Mouse (Mus musculus) MEL (cell line): Measurements from ENCODE around the gene Gm49450. TPM values are rescaled to one million over a fixed set of nuclear protein-coding genes. Genes with fewer than 3 reads are reported as not detected.
A peak's percentile ranks its signal among the peaks of the same experiment; 100 is the strongest.

Experiments
- DNase-seq: peaks from one replicate; pipeline ENCODE4 v3.0.0; 2011; ENCODE audit warnings: low read depth, low spot score
- H3K27ac ChIP-seq: 2 replicates; pipeline ENCODE4 v1.5.1; 2012; ENCODE audit warnings: low read depth, mild to moderate bottlenecking, control low read depth, low read length, moderate library complexity; ENCODE audit not compliant: control insufficient read depth
- H3K27me3 ChIP-seq, 2 experiments: fragments of 150-350 bp in 1 of 2; sonication (generic) in 1 of 2; 2 replicates each; pipeline ENCODE4 v1.6.1; 2012; ENCODE audit warnings: low read length in 2 of 2, mild to moderate bottlenecking in 2 of 2, improper control_type of control experiment in 1 of 2, moderate library complexity in 1 of 2; ENCODE audit not compliant: insufficient read depth in 2 of 2, control insufficient read depth in 1 of 2
- H3K36me3 ChIP-seq, 2 experiments: 2 replicates each; pipeline ENCODE4 v1.6.1; 2012 to 2014; ENCODE audit warnings: low read length in 2 of 2, improper control_type of control experiment in 1 of 2, inconsistent platforms in 1 of 2, mild to moderate bottlenecking in 1 of 2; ENCODE audit not compliant: insufficient read depth in 2 of 2, control insufficient read depth in 1 of 2
- H3K4me1 ChIP-seq, 2 experiments: fragments of 150-350 bp in 1 of 2; sonication (generic) in 1 of 2; 2 replicates each; pipeline ENCODE4 v1.6.1; 2012; ENCODE audit warnings: low read length in 2 of 2, improper control_type of control experiment in 1 of 2, mild to moderate bottlenecking in 1 of 2; ENCODE audit not compliant: insufficient read depth in 2 of 2, control insufficient read depth in 1 of 2
- H3K4me3 ChIP-seq, 2 experiments: fragments of 150-350 bp in 1 of 2; sonication (generic) in 1 of 2; 2 replicates each; pipeline ENCODE4 v1.5.1; 2012; ENCODE audit warnings: low read depth in 2 of 2, low read length in 2 of 2, mild to moderate bottlenecking in 2 of 2, moderate library complexity in 2 of 2, control low read depth in 1 of 2, improper control_type of control experiment in 1 of 2; ENCODE audit not compliant: control insufficient read depth in 1 of 2, insufficient read depth in 1 of 2
- H3K79me2 ChIP-seq: 2 replicates; pipeline ENCODE4 v1.6.1; 2012; ENCODE audit warnings: mild to moderate bottlenecking, low read length, moderate library complexity; ENCODE audit not compliant: control insufficient read depth, poor library complexity, insufficient read depth
- H3K9ac ChIP-seq: 2 replicates; pipeline ENCODE4 v1.6.1; 2012; ENCODE audit warnings: low read depth, mild to moderate bottlenecking, control low read depth, low read length, moderate library complexity; ENCODE audit not compliant: control insufficient read depth, poor library complexity, severe bottlenecking
- H3K9me3 ChIP-seq: fragments of 150-350 bp; sonication (generic); replicated peaks from 2 replicates; pipeline ENCODE4 v1.6.1; 2012; ENCODE audit warnings: mild to moderate bottlenecking, low read length, improper control_type of control experiment, moderate library complexity; ENCODE audit not compliant: insufficient read depth
- CTCF ChIP-seq, 3 experiments: IDR thresholded peaks in 2 of 3; conservative IDR thresholded peaks in 1 of 3; 2 replicates each; pipeline ENCODE4 v1.5.1; 2011 to 2012; ENCODE audit warnings: low read length in 3 of 3, low read depth in 2 of 3, mild to moderate bottlenecking in 2 of 3, improper control_type of control experiment in 1 of 3, inconsistent platforms in 1 of 3, mixed read lengths in 1 of 3, moderate library complexity in 1 of 3; ENCODE audit not compliant: control insufficient read depth in 1 of 3, insufficient read depth in 1 of 3, poor library complexity in 1 of 3, severe bottlenecking in 1 of 3
- E2F4 ChIP-seq: IDR thresholded peaks from 2 replicates; pipeline ENCODE4 v1.6.1; 2011; ENCODE audit warnings: low read depth, low read length, improper control_type of control experiment, borderline replicate concordance
- GABPA ChIP-seq: IDR thresholded peaks from 2 replicates; pipeline ENCODE4 v1.6.1; 2012; ENCODE audit warnings: low read depth, mild to moderate bottlenecking, inconsistent platforms, low read length, improper control_type of control experiment, moderate library complexity
- KAT2A ChIP-seq: conservative IDR thresholded peaks from 2 replicates; pipeline ENCODE4 v1.6.1; 2012; ENCODE audit warnings: low read depth, low read length, improper control_type of control experiment, inconsistent platforms
- MYB ChIP-seq: IDR thresholded peaks from 2 replicates; pipeline ENCODE4 v1.6.1; 2011; ENCODE audit warnings: mild to moderate bottlenecking, low read depth, low read length, improper control_type of control experiment
- NELFE ChIP-seq: IDR thresholded peaks from 2 replicates; pipeline ENCODE4 v1.6.1; 2011; ENCODE audit warnings: low read depth, low read length, improper control_type of control experiment
- NRF1 ChIP-seq: IDR thresholded peaks from 2 replicates; pipeline ENCODE4 v1.6.1; 2014; ENCODE audit warnings: low read depth, mild to moderate bottlenecking, inconsistent platforms, low read length, improper control_type of control experiment, moderate library complexity; ENCODE audit not compliant: poor library complexity, insufficient read depth, severe bottlenecking
- RAD21 ChIP-seq: IDR thresholded peaks from 2 replicates; pipeline ENCODE4 v1.6.1; 2011; ENCODE audit warnings: mild to moderate bottlenecking, low read depth, low read length, improper control_type of control experiment
- RCOR1 ChIP-seq: IDR thresholded peaks from 2 replicates; pipeline ENCODE4 v1.6.1; 2012; ENCODE audit warnings: low read depth, mild to moderate bottlenecking, inconsistent platforms, low read length, improper control_type of control experiment
- SMC3 ChIP-seq: IDR thresholded peaks from 2 replicates; pipeline ENCODE4 v1.6.1; 2011; ENCODE audit warnings: low read depth, low read length, improper control_type of control experiment
- TBP ChIP-seq: IDR thresholded peaks from 2 replicates; pipeline ENCODE4 v1.8.0; 2011; ENCODE audit warnings: low read depth, low read length, improper control_type of control experiment
- TCF12 ChIP-seq: IDR thresholded peaks from 2 replicates; pipeline ENCODE4 v1.6.1; 2014; ENCODE audit warnings: low read depth, mild to moderate bottlenecking, inconsistent platforms, low read length, improper control_type of control experiment, moderate library complexity
- USF2 ChIP-seq, 2 experiments: IDR thresholded peaks; 2 replicates each; pipeline ENCODE4 v1.6.1; 2011 to 2012; ENCODE audit warnings: improper control_type of control experiment in 2 of 2, low read length in 2 of 2, borderline replicate concordance in 1 of 2, inconsistent platforms in 1 of 2, low read depth in 1 of 2, mild to moderate bottlenecking in 1 of 2; ENCODE audit not compliant: insufficient read depth in 1 of 2
- ZC3H11A ChIP-seq: IDR thresholded peaks from 2 replicates; pipeline ENCODE4 v1.6.1; 2012; ENCODE audit warnings: low read depth, mild to moderate bottlenecking, inconsistent platforms, low read length, improper control_type of control experiment
- ZKSCAN1 ChIP-seq: IDR thresholded peaks from 2 replicates; pipeline ENCODE4 v1.6.1; 2012; ENCODE audit warnings: low read depth, mild to moderate bottlenecking, inconsistent platforms, low read length, improper control_type of control experiment, moderate library complexity
- polyA plus RNA-seq, 2 experiments: library from polyadenylated mRNA; stranded (reverse) in 1 of 2; unstranded in 1 of 2; fragments of >175 nt in 1 of 2; fragments of >200 nt in 1 of 2; gene quantifications; 2 replicates each; pipeline versions ENCODE4 v1.2.1 to v1.2.4; 2012; ENCODE audit warnings: low replicate concordance in 2 of 2, low read depth in 1 of 2; ENCODE audit not compliant: insufficient read length in 2 of 2, insufficient read depth in 1 of 2, missing spikeins in 1 of 2
- total RNA-seq: library from RNA; depleted of rRNA; stranded (reverse); fragments of 300-350 nt; gene quantifications from 2 replicates; pipeline ENCODE4 v1.2.3, GENCODE M21; 2012

Gm49450 gene
- total and polyA plus RNA-seq, 3 experiments = not detected

GRCm38 (mm10) chr15:98930017-98930734, 23.2 kb downstream of the Gm49450 start (continued):
- TF ChIP-seq KAT2A (no peak), E2F4 (no peak), TCF12 (no peak)

DNA sequence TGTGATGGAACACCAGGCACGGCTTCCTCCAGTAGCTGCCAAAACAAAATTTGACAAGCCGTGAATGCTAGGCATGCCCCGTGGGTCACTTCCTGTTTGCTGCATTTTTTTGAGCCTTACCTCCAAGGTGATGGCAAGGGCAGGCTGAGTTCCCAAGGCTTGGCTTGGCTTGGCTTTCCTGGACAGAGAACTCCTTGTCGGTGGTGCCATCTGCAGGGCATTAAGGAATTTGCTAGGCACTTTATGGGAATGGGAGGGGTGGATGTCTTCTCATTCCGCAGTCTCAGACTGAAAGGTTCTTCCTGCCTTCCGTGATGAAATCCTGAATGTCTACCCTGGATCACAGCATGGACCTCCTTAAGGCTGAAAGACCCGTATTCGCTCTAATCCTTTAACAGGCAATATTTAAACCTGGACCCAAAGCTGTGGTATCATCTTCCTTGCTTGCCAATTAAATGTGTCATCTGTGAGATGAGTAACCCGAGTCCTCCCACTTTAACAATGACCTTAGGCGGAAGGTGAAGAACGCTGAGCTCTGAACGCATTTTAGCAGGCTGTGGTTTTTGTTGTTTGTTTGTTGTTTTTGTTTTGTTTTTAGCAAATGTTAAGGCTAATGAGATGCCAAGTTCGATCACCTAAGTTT, 24.6 kb downstream of the Gm49450 start:
- Histone ChIP-seq H3K4me1 (no peaks in the 10 kb centered on the region), H3K36me3 (peaks cover 2 to 3% of the 10 kb centered on the region in 2 experiments; a peak in 2 of 4 replicates), H3K79me2 (peaks cover 8% of the 10 kb centered on the region), H3K9ac (no peak overlapping the region), H3K27me3 (no peaks in the 10 kb centered on the region), H3K4me3 (no peak overlapping the region), H3K27ac (no peak overlapping the region), H3K9me3 (no peaks in the 10 kb centered on the region)
- TF ChIP-seq CTCF (IDR thresholded peaks at IDR 0.05 in 2 of 3, conservative IDR thresholded peaks at IDR 0.05 in 1 of 3; ENCODE audit: control insufficient read depth in 1 of 3, insufficient read depth in 1 of 3, low read depth in 2 of 3, low read length in 3 of 3, poor library complexity in 1 of 3, severe bottlenecking in 1 of 3) (peak; percentile 26 to 53 (median 29); a peak in 4 of 6 replicates), SMC3 (peak; percentile 37), GABPA (no peak), NRF1 (0 out of 2 replicates have a peak, but pooled peaks have one; percentile 22)
- peak; percentile 47 for DNase-seq

DNA sequence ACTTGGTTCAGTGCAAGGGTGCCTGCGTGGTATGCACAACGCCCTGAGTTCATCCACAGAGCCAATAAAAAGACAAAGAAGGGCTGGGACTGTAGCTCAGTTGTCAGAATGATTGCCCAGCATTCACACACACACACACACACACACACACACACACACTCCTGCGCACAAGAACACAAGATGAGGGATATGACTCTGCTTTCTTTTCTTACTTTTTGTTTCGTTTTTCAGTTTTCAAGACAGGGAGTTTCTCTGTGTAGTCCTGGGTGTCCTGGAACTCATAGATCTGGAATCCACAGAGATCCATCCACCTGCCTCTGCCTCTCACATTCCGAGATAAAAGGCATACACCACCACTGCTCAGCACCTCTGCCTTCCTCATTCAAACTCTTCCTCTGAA, 25.8 kb downstream of the Gm49450 start:
- Histone ChIP-seq H3K4me1 (peaks cover 3 to 5% of the 10 kb centered on the region in 2 experiments; a peak in 2 of 4 replicates), H3K4me3 (no peak overlapping the region), H3K9ac (no peak overlapping the region), H3K9me3 (no peaks in the 10 kb centered on the region), H3K36me3 (peaks cover 0 to 4% of the 10 kb centered on the region in 2 experiments; a peak in 2 of 4 replicates), H3K27me3 (no peaks in the 10 kb centered on the region), H3K79me2 (no peaks in the 10 kb centered on the region), H3K27ac (no peak overlapping the region)
- TF ChIP-seq NELFE (no peak), ZC3H11A (no peak), ZKSCAN1 (no peak), CTCF (IDR thresholded peaks at IDR 0.05 in 2 of 3, conservative IDR thresholded peaks at IDR 0.05 in 1 of 3; ENCODE audit: control insufficient read depth in 1 of 3, insufficient read depth in 1 of 3, low read depth in 2 of 3, low read length in 3 of 3, poor library complexity in 1 of 3, severe bottlenecking in 1 of 3) (no peak), GABPA (no peak), MYB (no peak), RAD21 (no peak), TBP (no peak), USF2 (IDR thresholded peaks at IDR 0.05; ENCODE audit: borderline replicate concordance in 1 of 2, insufficient read depth in 1 of 2, low read depth in 1 of 2, low read length in 2 of 2) (no peak), RCOR1 (no peak)
- DNase-seq = no peak
